In genomic region chr12:105322160-105322559, GRCm38 (mm10) we compare ENCODE assay signal across 10 mouse cellular contexts. TPM values are rescaled to one million over a fixed set of nuclear protein-coding genes. Genes with fewer than 3 reads are reported as not detected.
DNase-seq lines count a peak whose midpoint lies in the region; ATAC-seq and TF ChIP-seq lines count a peak whose summit lies in the region.
"Had no signal": no experiment of that assay in that cellular context is flagged by ENCODE, and none has a peak within 500 bp of the region (broad histone marks: within the 10 kb centered on the region; RNA-seq: fewer than 3 reads in every experiment).

No protein-coding gene starts in this region.

- H3K4me1 ChIP-seq in lung, embryonic 15.5 days, result no peaks in the 10 kb centered on the region
- H3K4me1 ChIP-seq in lung, adult 2 months (ENCODE audit: control insufficient read depth, insufficient read depth, low read length), result no peaks in the 10 kb centered on the region
- H3K4me1 ChIP-seq in kidney, embryonic 14.5 days (ENCODE audit: control insufficient read depth, insufficient read depth, low read length), result no peaks in the 10 kb centered on the region

- 24% methylated on average over 6 of the region's 6 CpGs for WGBS in lung, embryonic 15.5 days
- 22% methylated on average over 6 of the region's 6 CpGs for WGBS in lung, adult 2 months
- 21% methylated on average over 6 of the region's 6 CpGs for WGBS in kidney, embryonic 14.5 days

- no peaks in the 10 kb centered on the region for H3K36me3 ChIP-seq in lung, embryonic 15.5 days
- H3K36me3 ChIP-seq in kidney, embryonic 14.5 days (ENCODE audit: control insufficient read depth, insufficient read depth, low read length), result no peaks in the 10 kb centered on the region

- DNase-seq in lung, adult 2 months, result no peak
- DNase-seq in c-Kit-positive CD71-positive TER-119-negative erythroid progenitor cells, embryonic 14.5 days (ENCODE audit: low read depth), result peak; percentile 4
- peak; percentile 60 for DNase-seq in retina, postnatal 1 day
- DNase-seq in layer of hippocampus, adult 11-12 months (ENCODE audit: low spot score), result no peak
- DNase-seq in MN1 (ENCODE audit: low spot score), result no peak
- DNase-seq: adrenal gland, postnatal 25 days had no signal

- no peak overlapping the region for H3K4me3 ChIP-seq in lung, embryonic 15.5 days
- no peak overlapping the region for H3K4me3 ChIP-seq in lung, adult 2 months (replicated peaks; ENCODE audit: extremely low read depth, low read depth, low read length)
- no peak overlapping the region for H3K4me3 ChIP-seq in kidney, embryonic 14.5 days (ENCODE audit: low read length)

- no peak overlapping the region for H3K4me2 ChIP-seq in lung, embryonic 15.5 days
- no peak overlapping the region for H3K4me2 ChIP-seq in kidney, embryonic 14.5 days (replicated peaks; ENCODE audit: low read depth, low read length)

- ATAC-seq in lung, embryonic 15.5 days (ENCODE audit: borderline replicate concordance, extremely low read depth, low FRiP score, low TSS enrichment), result peak; percentile 57
- peak; percentile 69 for ATAC-seq in kidney, embryonic 14.5 days (ENCODE audit: low FRiP score, low TSS enrichment)
- ATAC-seq in inflammation-experienced regulatory T-cells, adult 6 months, result no peak

- no peak overlapping the region for H3K9ac ChIP-seq in lung, embryonic 15.5 days
- H3K9ac ChIP-seq in kidney, embryonic 14.5 days (ENCODE audit: low read depth, low read length), result no peak overlapping the region

- H3K9me3 ChIP-seq in lung, embryonic 15.5 days, result no peaks in the 10 kb centered on the region
- H3K9me3 ChIP-seq in kidney, embryonic 14.5 days (ENCODE audit: control insufficient read depth, low read length), result no peaks in the 10 kb centered on the region

- no peaks in the 10 kb centered on the region for H3K27me3 ChIP-seq in lung, embryonic 15.5 days
- no peaks in the 10 kb centered on the region for H3K27me3 ChIP-seq in kidney, embryonic 14.5 days (ENCODE audit: control insufficient read depth, insufficient read depth, low read length)

- no peak for TF ChIP-seq POLR2A in lung, adult 2 months (IDR thresholded peaks at IDR 0.05; ENCODE audit: borderline replicate concordance, extremely low read depth, low read depth, low read length)

- no peak for TF ChIP-seq CTCF in lung, adult 2 months (IDR thresholded peaks at IDR 0.05; ENCODE audit: insufficient read depth, low read length)

- H3K27ac ChIP-seq in lung, embryonic 15.5 days, result no peak overlapping the region
- H3K27ac ChIP-seq in kidney, embryonic 14.5 days (ENCODE audit: low read depth, low read length), result no peak overlapping the region

RNA-seq across cellular contexts. Expression of gene Tunar, which starts 11.5 kb away (rescaled TPM):
- polyA plus RNA-seq in lung, embryonic 15.5 days (2015; fragmentation: Nextera tagmentation; extraction: Ambion mirVana), result 0.19 and 0.30 TPM in 2 replicates
- polyA plus RNA-seq in lung, adult 2 months (2012; rRNA removed), result not detected in 2 replicates
- 0.09 and 0.10 TPM in 2 replicates for polyA plus RNA-seq in kidney, embryonic 14.5 days (2014; fragmentation: Nextera tagmentation; extraction: Ambion mirVana)
- polyA plus RNA-seq in inflammation-experienced regulatory T-cells, adult 6 months (2017; shearing (Covaris generic)), result not detected
- polyA plus RNA-seq: heart, embryonic 16.5 days had no signal

Comparison
In these comparisons a context has a peak if more than half of its experiments do, and no peak if none do; other contexts are left out.
1. DNase-seq: peak in c-Kit-positive CD71-positive TER-119-negative erythroid progenitor cells, embryonic 14.5 days (single experiment) and retina, postnatal 1 day (single experiment); none in lung, adult 2 months (single experiment), layer of hippocampus, adult 11-12 months (single experiment) and MN1 (single experiment).